Mouse (Mus musculus) myocyte (in vitro differentiated cells): ENCODE data around the gene Dab1.

Experiments used
- E2F4 ChIP-seq: IDR thresholded peaks from one replicate; pipeline ENCODE4 v1.6.1; 2011; ENCODE audit warnings: mild to moderate bottlenecking, control low read depth, moderate library complexity; ENCODE audit not compliant: insufficient read depth
- REST ChIP-seq: IDR thresholded peaks from one replicate; pipeline ENCODE4 v1.6.1; 2011; ENCODE audit warnings: mild to moderate bottlenecking, control low read depth, moderate library complexity; ENCODE audit not compliant: insufficient read depth, insufficient read length
- TCF12 ChIP-seq: IDR thresholded peaks from one replicate; pipeline ENCODE4 v1.6.1; 2011; ENCODE audit warnings: mild to moderate bottlenecking, control low read depth; ENCODE audit not compliant: poor library complexity, insufficient read depth, severe bottlenecking
- USF1 ChIP-seq: IDR thresholded peaks from one replicate; pipeline ENCODE4 v1.6.1; 2011; ENCODE audit warnings: low read depth, mild to moderate bottlenecking, control low read depth, moderate library complexity

- TF ChIP-seq USF1 (no peak), TCF12 (no peak), E2F4 (no peak), REST (no peak)
Observed at GRCm38 (mm10) chr4:104551390-104552070, 932.4 kb downstream of the Dab1 start.
